Mouse (Mus musculus): Measurements from ENCODE around the gene Eefsec. TPM values are rescaled to one million over a fixed set of nuclear protein-coding genes. Genes with fewer than 3 reads are reported as not detected.

Eefsec gene
- polyA plus RNA-seq, 1 experiment from 2014 or later: 49.5 TPM

DNA sequence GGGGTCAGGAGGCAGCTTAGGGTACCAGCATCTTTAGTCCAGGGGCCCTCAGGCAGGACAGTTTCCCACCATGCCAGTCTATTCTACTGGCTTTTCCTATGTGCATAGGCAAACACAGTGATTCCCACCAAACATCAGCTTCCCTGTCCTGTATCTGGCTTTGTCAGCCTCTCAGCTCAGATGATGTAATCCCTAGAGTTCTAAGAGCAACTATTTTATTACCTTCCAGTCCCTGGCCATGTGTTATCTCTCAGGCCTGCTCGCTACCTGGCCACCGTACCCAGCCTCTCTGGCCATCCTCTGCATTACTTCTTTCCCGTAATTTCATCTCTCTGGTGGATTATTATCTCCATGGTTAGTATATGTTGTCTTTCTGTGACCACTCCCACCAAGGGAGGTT lies 185.7 kb downstream of the Eefsec start:
- WGBS: 83% methylated on average over 3 of the region's 3 CpGs
- Histone ChIP-seq H3K27ac (ENCODE audit: low read length) (no peak overlapping the region), H3K36me3 (ENCODE audit: control insufficient read depth, insufficient read depth, low read length) (no peaks in the 10 kb centered on the region), H3K4me1 (ENCODE audit: control insufficient read depth, insufficient read depth, low read length) (no peaks in the 10 kb centered on the region; the same call in 1 of the 2 replicates), H3K27me3 (ENCODE audit: control insufficient read depth, insufficient read depth, low read length) (no peaks in the 10 kb centered on the region), H3K9ac (replicated peaks; ENCODE audit: low read depth, low read length) (no peak overlapping the region), H3K4me3 (ENCODE audit: low read depth, low read length) (no peak overlapping the region), H3K9me3 (ENCODE audit: control insufficient read depth, low read depth, low read length) (no peaks in the 10 kb centered on the region), H3K4me2 (replicated peaks; ENCODE audit: low read depth, low read length) (no peak overlapping the region)
- ATAC-seq (ENCODE audit: insufficient number of reproducible peaks, insufficient read depth, low FRiP score, low read depth): no peak

DNA sequence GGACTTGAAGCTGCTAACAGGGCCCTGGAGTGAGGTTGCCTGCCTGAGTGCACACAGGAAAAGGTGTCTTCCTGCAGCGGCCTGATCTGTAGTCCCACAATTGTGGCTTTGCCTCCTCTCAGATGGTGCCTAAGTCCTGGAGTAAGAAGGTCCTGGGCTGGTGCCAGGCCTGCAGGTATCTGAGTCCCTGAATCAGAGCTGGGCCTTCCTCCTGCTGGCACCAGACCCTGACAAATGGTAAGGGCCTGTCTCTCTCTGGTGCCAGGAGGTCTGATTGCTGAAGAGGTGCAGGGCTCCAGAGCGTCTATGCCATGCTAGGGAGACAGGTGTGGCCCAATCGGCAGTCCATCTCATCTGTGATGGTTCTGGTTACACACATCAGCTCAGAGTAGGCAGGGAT lies 186.7 kb downstream of the Eefsec start:
- H3K4me3 ChIP-seq (ENCODE audit: low read depth, low read length): no peak overlapping the region
- H3K4me1 ChIP-seq (ENCODE audit: control insufficient read depth, insufficient read depth, low read length): no peaks in the 10 kb centered on the region; the same call in 1 of the 2 replicates
- no peak for ATAC-seq (ENCODE audit: insufficient number of reproducible peaks, insufficient read depth, low FRiP score, low read depth)
- no peak overlapping the region for H3K4me2 ChIP-seq (replicated peaks; ENCODE audit: low read depth, low read length)
- no peaks in the 10 kb centered on the region for H3K36me3 ChIP-seq (ENCODE audit: control insufficient read depth, insufficient read depth, low read length)
- no peaks in the 10 kb centered on the region for H3K27me3 ChIP-seq (ENCODE audit: control insufficient read depth, insufficient read depth, low read length)
- H3K27ac ChIP-seq (ENCODE audit: low read length): no peak overlapping the region
- H3K9me3 ChIP-seq (ENCODE audit: control insufficient read depth, low read depth, low read length): no peaks in the 10 kb centered on the region
- 94% methylated on average over 3 of the region's 3 CpGs for WGBS
- no peak overlapping the region for H3K9ac ChIP-seq (replicated peaks; ENCODE audit: low read depth, low read length)

DNA sequence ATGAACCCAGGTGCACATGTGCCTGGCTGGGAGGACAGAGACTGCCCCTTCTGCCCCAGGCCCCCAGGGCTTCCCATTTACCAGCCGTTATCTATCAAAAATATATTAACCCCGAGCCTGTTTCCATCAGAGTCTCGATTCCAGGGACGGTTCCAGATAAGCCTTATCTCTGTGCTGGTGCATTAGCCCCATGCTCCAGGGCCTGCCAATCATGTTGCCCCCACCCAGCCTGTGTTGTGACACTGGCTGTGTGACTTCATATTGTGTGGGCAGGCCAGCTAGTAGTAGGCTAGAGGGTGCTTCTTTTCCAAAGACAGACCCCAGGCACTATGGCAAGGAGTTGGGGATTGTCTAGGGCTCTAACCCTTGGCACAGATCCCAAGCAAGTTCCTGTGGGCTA lies 190.9 kb downstream of the Eefsec start:
- Histone ChIP-seq H3K9ac (replicated peaks; ENCODE audit: low read depth, low read length) (no peak overlapping the region), H3K4me1 (ENCODE audit: control insufficient read depth, insufficient read depth, low read length) (no peaks in the 10 kb centered on the region), H3K27ac (ENCODE audit: low read length) (no peak overlapping the region), H3K36me3 (ENCODE audit: control insufficient read depth, insufficient read depth, low read length) (no peaks in the 10 kb centered on the region), H3K4me3 (ENCODE audit: low read depth, low read length) (no peak overlapping the region), H3K9me3 (ENCODE audit: control insufficient read depth, low read depth, low read length) (no peaks in the 10 kb centered on the region), H3K4me2 (replicated peaks; ENCODE audit: low read depth, low read length) (no peak overlapping the region), H3K27me3 (ENCODE audit: control insufficient read depth, insufficient read depth, low read length) (no peaks in the 10 kb centered on the region)
- WGBS: 49% methylated on average over 4 of the region's 4 CpGs
- ATAC-seq (ENCODE audit: insufficient number of reproducible peaks, insufficient read depth, low FRiP score, low read depth): no peak

DNA sequence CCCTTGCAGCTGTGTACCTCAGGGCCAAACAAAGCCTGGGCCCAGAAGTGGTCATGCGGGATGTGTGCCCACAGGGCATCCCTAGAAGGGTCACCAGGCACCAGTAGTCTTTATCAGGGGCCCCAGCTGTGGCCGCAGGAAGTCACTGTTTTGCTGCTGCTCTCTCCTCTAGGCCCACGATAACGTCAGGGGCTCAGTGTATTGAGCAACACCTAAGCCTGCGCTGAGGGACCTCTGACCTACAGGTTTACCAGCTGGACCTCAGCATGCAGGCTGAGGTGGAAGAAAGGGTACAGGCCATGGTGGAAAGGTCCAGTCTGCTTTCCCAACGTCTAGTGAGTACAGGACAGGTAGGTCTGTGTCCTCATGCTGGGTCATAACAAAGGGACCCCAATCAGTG lies 192.3 kb downstream of the Eefsec start:
- H3K27ac ChIP-seq (ENCODE audit: low read length): no peak overlapping the region
- H3K4me1 ChIP-seq (ENCODE audit: control insufficient read depth, insufficient read depth, low read length): no peaks in the 10 kb centered on the region
- H3K36me3 ChIP-seq (ENCODE audit: control insufficient read depth, insufficient read depth, low read length): no peaks in the 10 kb centered on the region
- 75% methylated on average over 6 of the region's 6 CpGs for WGBS
- H3K4me3 ChIP-seq (ENCODE audit: low read depth, low read length): no peak overlapping the region
- no peak overlapping the region for H3K4me2 ChIP-seq (replicated peaks; ENCODE audit: low read depth, low read length)
- H3K9ac ChIP-seq (replicated peaks; ENCODE audit: low read depth, low read length): no peak overlapping the region
- ATAC-seq (ENCODE audit: insufficient number of reproducible peaks, insufficient read depth, low FRiP score, low read depth): no peak
- H3K9me3 ChIP-seq (ENCODE audit: control insufficient read depth, low read depth, low read length): no peaks in the 10 kb centered on the region
- no peaks in the 10 kb centered on the region for H3K27me3 ChIP-seq (ENCODE audit: control insufficient read depth, insufficient read depth, low read length)

DNA sequence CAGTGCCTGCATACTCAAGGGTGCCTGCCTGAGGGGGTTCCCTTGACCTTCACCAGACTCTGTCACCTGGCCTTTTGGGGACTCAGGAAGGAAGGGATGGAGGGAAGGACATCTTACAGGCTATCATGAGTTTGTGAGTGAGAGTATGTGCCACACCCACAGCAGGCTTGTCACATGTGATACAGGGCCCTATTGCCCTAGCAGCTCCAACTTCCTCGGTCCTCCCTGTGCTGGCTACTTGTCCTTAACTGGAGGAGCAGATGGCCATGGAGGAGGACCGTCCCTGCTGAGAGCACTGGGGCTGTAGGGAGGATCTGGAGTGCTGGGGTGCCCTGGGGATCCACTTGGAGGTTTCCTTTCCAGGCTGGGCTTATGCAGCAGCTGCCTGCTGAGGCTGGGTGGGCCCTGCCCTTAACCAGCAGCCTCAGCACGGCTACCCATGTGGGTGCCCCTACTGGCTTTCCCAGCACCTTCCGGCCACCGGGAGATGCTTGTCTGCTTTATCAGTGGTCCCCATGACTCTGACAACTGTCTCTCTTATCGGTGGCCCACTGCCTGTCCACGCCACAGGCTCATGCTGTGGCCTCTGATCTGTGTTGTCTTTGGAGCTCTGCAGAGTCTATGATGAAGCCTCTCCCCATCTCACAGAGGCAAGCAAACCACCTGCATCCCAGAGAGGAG lies 194.4 kb downstream of the Eefsec start:
- Histone ChIP-seq H3K36me3 (ENCODE audit: control insufficient read depth, insufficient read depth, low read length) (no peaks in the 10 kb centered on the region), H3K9me3 (ENCODE audit: control insufficient read depth, low read depth, low read length) (no peaks in the 10 kb centered on the region), H3K4me3 (ENCODE audit: low read depth, low read length) (no peak overlapping the region), H3K27ac (ENCODE audit: low read length) (no peak overlapping the region), H3K27me3 (ENCODE audit: control insufficient read depth, insufficient read depth, low read length) (no peaks in the 10 kb centered on the region), H3K9ac (replicated peaks; ENCODE audit: low read depth, low read length) (no peak overlapping the region), H3K4me1 (ENCODE audit: control insufficient read depth, insufficient read depth, low read length) (no peaks in the 10 kb centered on the region), H3K4me2 (replicated peaks; ENCODE audit: low read depth, low read length) (no peak overlapping the region)
- WGBS: 68% methylated on average over 7 of the region's 7 CpGs
- ATAC-seq (ENCODE audit: insufficient number of reproducible peaks, insufficient read depth, low FRiP score, low read depth): no peak

DNA sequence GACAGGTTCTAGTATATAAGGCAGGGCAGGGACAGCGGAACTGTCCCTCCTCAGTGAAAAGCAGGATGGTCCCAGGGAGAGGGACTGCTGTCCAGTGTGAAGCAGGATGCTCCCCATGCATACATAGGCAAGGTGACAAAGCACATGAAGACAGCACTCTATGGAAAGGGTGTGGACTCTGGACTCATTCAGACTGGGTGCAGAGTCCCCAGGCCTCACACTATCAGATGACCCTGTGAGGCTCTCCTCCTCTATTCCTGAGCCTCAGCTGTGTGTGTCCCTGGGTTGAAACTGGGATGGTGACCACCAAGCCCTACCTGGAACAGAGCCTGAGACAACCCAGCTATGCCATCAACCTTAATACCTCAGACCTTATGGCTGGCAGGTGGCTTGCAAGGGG lies 194.9 kb downstream of the Eefsec start:
- Histone ChIP-seq H3K9ac (replicated peaks; ENCODE audit: low read depth, low read length) (no peak overlapping the region), H3K27ac (ENCODE audit: low read length) (no peak overlapping the region), H3K27me3 (ENCODE audit: control insufficient read depth, insufficient read depth, low read length) (no peaks in the 10 kb centered on the region), H3K4me3 (ENCODE audit: low read depth, low read length) (no peak overlapping the region), H3K36me3 (ENCODE audit: control insufficient read depth, insufficient read depth, low read length) (no peaks in the 10 kb centered on the region), H3K9me3 (ENCODE audit: control insufficient read depth, low read depth, low read length) (no peaks in the 10 kb centered on the region), H3K4me2 (replicated peaks; ENCODE audit: low read depth, low read length) (no peak overlapping the region), H3K4me1 (ENCODE audit: control insufficient read depth, insufficient read depth, low read length) (no peaks in the 10 kb centered on the region)
- 96% methylated on average over 1 of the region's 1 CpGs for WGBS
- no peak for ATAC-seq (ENCODE audit: insufficient number of reproducible peaks, insufficient read depth, low FRiP score, low read depth)

DNA sequence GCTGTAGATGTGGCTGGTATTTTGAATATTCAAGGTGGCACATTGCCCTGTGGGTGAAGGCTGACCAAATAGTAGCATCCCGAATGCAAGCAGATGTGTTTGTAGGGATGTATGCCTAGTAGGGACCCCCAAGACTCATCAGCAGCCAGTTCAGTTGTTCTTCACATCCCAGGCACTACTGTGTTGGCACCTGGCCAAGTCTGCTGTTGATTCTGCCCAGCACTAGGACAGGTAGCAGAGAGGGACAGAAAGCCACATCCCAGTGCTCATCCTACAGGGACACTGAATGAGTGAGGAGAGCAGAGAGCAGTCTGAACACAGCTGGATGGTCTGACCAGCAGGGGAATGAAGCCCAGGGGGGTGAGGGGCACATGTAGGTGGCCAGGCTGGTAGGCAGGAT lies 197.1 kb downstream of the Eefsec start:
- H3K27ac ChIP-seq (ENCODE audit: low read length): no peak overlapping the region

DNA sequence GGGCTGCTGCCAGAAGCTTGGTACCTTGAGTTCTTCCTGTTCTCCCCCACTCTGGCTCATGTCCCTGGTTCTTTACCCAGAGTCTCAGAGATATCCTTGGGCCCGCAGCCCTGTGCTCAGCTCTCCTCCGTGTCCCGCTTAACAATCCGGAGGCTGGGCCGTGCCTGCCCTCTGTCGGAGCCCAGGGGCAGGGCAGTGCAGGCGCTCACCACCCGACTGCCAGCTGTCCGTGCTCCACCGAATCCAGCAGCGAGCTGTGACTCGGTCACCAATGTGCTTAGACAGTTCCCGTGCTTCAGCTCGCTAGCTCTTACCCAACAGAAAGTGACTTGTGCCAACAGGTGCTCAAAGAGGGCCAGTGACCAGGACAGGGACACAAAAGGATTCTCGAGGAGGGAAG lies 203.7 kb downstream of the Eefsec start:
- Histone ChIP-seq H3K9ac (replicated peaks; ENCODE audit: low read depth, low read length) (no peak overlapping the region), H3K27me3 (ENCODE audit: control insufficient read depth, insufficient read depth, low read length) (no peaks in the 10 kb centered on the region), H3K27ac (ENCODE audit: low read length) (no peak overlapping the region), H3K4me3 (ENCODE audit: low read depth, low read length) (no peak overlapping the region), H3K4me2 (replicated peaks; ENCODE audit: low read depth, low read length) (no peak overlapping the region), H3K36me3 (ENCODE audit: control insufficient read depth, insufficient read depth, low read length) (no peaks in the 10 kb centered on the region), H3K9me3 (ENCODE audit: control insufficient read depth, low read depth, low read length) (no peaks in the 10 kb centered on the region), H3K4me1 (ENCODE audit: control insufficient read depth, insufficient read depth, low read length) (no peaks in the 10 kb centered on the region)
- peak; percentile 59; the same call in 1 of the 2 replicates for ATAC-seq (ENCODE audit: insufficient number of reproducible peaks, insufficient read depth, low FRiP score, low read depth)
- 3% methylated on average over 15 of the region's 15 CpGs for WGBS

More for the DNA sequence above, 197.1 kb downstream of the Eefsec start:
- Histone ChIP-seq H3K36me3 (ENCODE audit: control insufficient read depth, insufficient read depth, low read length) (no peaks in the 10 kb centered on the region), H3K4me1 (ENCODE audit: control insufficient read depth, insufficient read depth, low read length) (no peaks in the 10 kb centered on the region), H3K4me3 (ENCODE audit: low read depth, low read length) (no peak overlapping the region), H3K27me3 (ENCODE audit: control insufficient read depth, insufficient read depth, low read length) (no peaks in the 10 kb centered on the region), H3K9me3 (ENCODE audit: control insufficient read depth, low read depth, low read length) (no peaks in the 10 kb centered on the region), H3K4me2 (replicated peaks; ENCODE audit: low read depth, low read length) (no peak overlapping the region), H3K9ac (replicated peaks; ENCODE audit: low read depth, low read length) (no peak overlapping the region)
- no peak for ATAC-seq (ENCODE audit: insufficient number of reproducible peaks, insufficient read depth, low FRiP score, low read depth)
- WGBS: 86% methylated on average over 1 of the region's 1 CpGs

DNA sequence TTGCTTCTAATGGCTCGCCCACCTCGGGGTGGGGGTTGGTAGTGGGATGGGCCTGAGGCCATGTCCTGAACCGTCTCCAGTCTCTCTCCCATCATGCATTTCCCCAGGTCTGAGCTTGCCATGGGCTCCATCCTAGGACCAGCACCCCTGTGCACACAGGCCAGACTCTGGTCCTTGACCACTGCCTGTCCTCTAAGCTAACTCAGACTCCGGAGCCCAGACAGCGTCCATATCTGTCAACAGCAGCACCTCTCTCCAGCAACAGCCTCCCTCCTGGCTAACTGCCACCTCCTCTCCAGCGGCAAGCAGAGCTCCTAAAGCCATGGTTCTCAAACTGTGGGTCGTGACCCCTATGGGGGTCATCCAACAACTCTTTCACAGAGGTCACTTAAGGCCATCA lies 209.8 kb downstream of the Eefsec start:
- no peaks in the 10 kb centered on the region for H3K36me3 ChIP-seq (ENCODE audit: control insufficient read depth, insufficient read depth, low read length)
- H3K9me3 ChIP-seq (ENCODE audit: control insufficient read depth, low read depth, low read length): no peaks in the 10 kb centered on the region
- ATAC-seq (ENCODE audit: insufficient number of reproducible peaks, insufficient read depth, low FRiP score, low read depth): no peak
- peaks cover 10% of the 10 kb centered on the region; the same call in 1 of the 2 replicates for H3K4me1 ChIP-seq (ENCODE audit: control insufficient read depth, insufficient read depth, low read length)
- no peak overlapping the region for H3K4me3 ChIP-seq (ENCODE audit: low read depth, low read length)
- H3K27me3 ChIP-seq (ENCODE audit: control insufficient read depth, insufficient read depth, low read length): no peaks in the 10 kb centered on the region
- 10% methylated on average over 7 of the region's 7 CpGs for WGBS
- H3K27ac ChIP-seq (ENCODE audit: low read length): no peak overlapping the region
- no peak overlapping the region for H3K4me2 ChIP-seq (replicated peaks; ENCODE audit: low read depth, low read length)
- H3K9ac ChIP-seq (replicated peaks; ENCODE audit: low read depth, low read length): 0 out of 2 replicates have a peak overlapping the region, but pooled peaks have one; percentile 10

Measured in stomach, embryonic 14.5 days (tissue).